Mouse (Mus musculus): Measurements from ENCODE around the gene Txnrd1. TPM values are rescaled to one million over a fixed set of nuclear protein-coding genes. Genes with fewer than 3 reads are reported as not detected.

Gene Txnrd1
- polyA plus RNA-seq, 2 experiments = 33.6 to 44.6 TPM

DNA sequence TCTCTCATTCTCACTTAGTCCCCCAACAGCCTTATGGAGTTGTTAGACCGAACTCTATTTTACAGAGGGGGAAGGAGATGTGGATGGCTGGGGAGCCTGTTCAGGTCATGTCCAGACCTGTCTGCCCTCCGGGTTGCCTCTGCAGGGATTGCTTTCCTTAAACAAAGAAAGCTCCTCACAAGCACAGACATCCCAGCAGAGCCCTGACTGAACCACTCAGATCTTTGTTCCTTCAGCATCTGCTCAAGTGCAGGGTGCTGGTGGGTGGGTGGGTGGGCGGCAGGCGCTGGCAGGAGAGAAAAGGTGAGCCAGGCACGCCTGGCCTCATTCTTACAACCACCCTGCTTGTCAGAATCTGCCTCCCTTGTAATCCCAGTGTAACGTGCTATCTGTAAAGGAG is 10.3 kb downstream of the Txnrd1 start:
- no peak overlapping the region for H3K9ac ChIP-seq (replicated peaks)
- no peaks in the 10 kb centered on the region for H3K27me3 ChIP-seq (ENCODE audit: control insufficient read depth, insufficient read depth, low read length)
- no peak overlapping the region for H3K4me3 ChIP-seq (ENCODE audit: insufficient read depth in 1 of 2, low read depth in 2 of 2, low read length in 2 of 2)
- H3K9me3 ChIP-seq (ENCODE audit: control insufficient read depth, low read length) = no peaks in the 10 kb centered on the region
- no peak overlapping the region for H3K27ac ChIP-seq
- H3K36me3 ChIP-seq (replicated peaks; ENCODE audit: control insufficient read depth, insufficient read depth, low read depth) = no peaks in the 10 kb centered on the region
- H3K4me1 ChIP-seq (replicated peaks; ENCODE audit: control insufficient read depth in 2 of 2, insufficient read depth in 2 of 2, low read length in 1 of 2) = peaks cover 0 to 4% of the 10 kb centered on the region in 2 experiments; a peak in 1 of 4 replicates
- ATAC-seq (ENCODE audit: insufficient read depth) = no peak
- DNase-seq (ENCODE audit: low read depth in 3 of 3, low spot score in 3 of 3) = no peak
- TF ChIP-seq CTCF (IDR thresholded peaks at IDR 0.05; ENCODE audit: low read depth) (no peak), EP300 (IDR thresholded peaks at IDR 0.05; ENCODE audit: low read depth) (no peak)
- H3K4me2 ChIP-seq (ENCODE audit: low read depth) = no peak overlapping the region
- 69% methylated on average over 6 of the region's 6 CpGs for WGBS (ENCODE audit: insufficient replicate concordance)

GRCm38 (mm10) chr10:82844731-82845130 is 11.0 kb downstream of the Txnrd1 start:
- 63% methylated on average over 8 of the region's 8 CpGs for WGBS (ENCODE audit: insufficient replicate concordance)
- no peaks in the 10 kb centered on the region for H3K9me3 ChIP-seq (ENCODE audit: control insufficient read depth, low read length)
- H3K9ac ChIP-seq (replicated peaks) = no peak overlapping the region
- no peaks in the 10 kb centered on the region for H3K36me3 ChIP-seq (replicated peaks; ENCODE audit: control insufficient read depth, insufficient read depth, low read depth)
- ATAC-seq (ENCODE audit: insufficient read depth) = no peak
- no peak overlapping the region for H3K27ac ChIP-seq
- H3K27me3 ChIP-seq (ENCODE audit: control insufficient read depth, insufficient read depth, low read length) = no peaks in the 10 kb centered on the region
- no peak overlapping the region for H3K4me2 ChIP-seq (ENCODE audit: low read depth)
- H3K4me1 ChIP-seq (replicated peaks; ENCODE audit: control insufficient read depth in 2 of 2, insufficient read depth in 2 of 2, low read length in 1 of 2) = peaks cover 0 to 2% of the 10 kb centered on the region in 2 experiments; a peak in 1 of 4 replicates
- no peak for TF ChIP-seq CTCF (IDR thresholded peaks at IDR 0.05; ENCODE audit: low read depth)
- TF ChIP-seq EP300 (IDR thresholded peaks at IDR 0.05; ENCODE audit: low read depth) = no peak
- no peak for DNase-seq (ENCODE audit: low read depth in 3 of 3, low spot score in 3 of 3)
- no peak overlapping the region for H3K4me3 ChIP-seq (ENCODE audit: insufficient read depth in 1 of 2, low read depth in 2 of 2, low read length in 2 of 2)

- 62% methylated on average over 9 of the region's 9 CpGs for WGBS (ENCODE audit: insufficient replicate concordance)
- no peak overlapping the region for H3K4me3 ChIP-seq (ENCODE audit: insufficient read depth in 1 of 2, low read depth in 2 of 2, low read length in 2 of 2)
- H3K4me2 ChIP-seq (ENCODE audit: low read depth) = no peak overlapping the region
- no peak overlapping the region for H3K27ac ChIP-seq
- DNase-seq (ENCODE audit: low read depth in 3 of 3, low spot score in 3 of 3) = no peak
- H3K9me3 ChIP-seq (ENCODE audit: control insufficient read depth, low read length) = no peaks in the 10 kb centered on the region
- TF ChIP-seq EP300 (IDR thresholded peaks at IDR 0.05; ENCODE audit: low read depth) = no peak
- no peak for TF ChIP-seq CTCF (IDR thresholded peaks at IDR 0.05; ENCODE audit: low read depth)
- peaks cover 0 to 2% of the 10 kb centered on the region in 2 experiments; a peak in 1 of 4 replicates for H3K4me1 ChIP-seq (replicated peaks; ENCODE audit: control insufficient read depth in 2 of 2, insufficient read depth in 2 of 2, low read length in 1 of 2)
- H3K27me3 ChIP-seq (ENCODE audit: control insufficient read depth, insufficient read depth, low read length) = no peaks in the 10 kb centered on the region
- no peak overlapping the region for H3K9ac ChIP-seq (replicated peaks)
- H3K36me3 ChIP-seq (replicated peaks; ENCODE audit: control insufficient read depth, insufficient read depth, low read depth) = no peaks in the 10 kb centered on the region
- ATAC-seq (ENCODE audit: insufficient read depth) = no peak
These were observed 14.2 kb downstream of the Txnrd1 start for GRCm38 (mm10) chr10:82847821-82848459.

DNA sequence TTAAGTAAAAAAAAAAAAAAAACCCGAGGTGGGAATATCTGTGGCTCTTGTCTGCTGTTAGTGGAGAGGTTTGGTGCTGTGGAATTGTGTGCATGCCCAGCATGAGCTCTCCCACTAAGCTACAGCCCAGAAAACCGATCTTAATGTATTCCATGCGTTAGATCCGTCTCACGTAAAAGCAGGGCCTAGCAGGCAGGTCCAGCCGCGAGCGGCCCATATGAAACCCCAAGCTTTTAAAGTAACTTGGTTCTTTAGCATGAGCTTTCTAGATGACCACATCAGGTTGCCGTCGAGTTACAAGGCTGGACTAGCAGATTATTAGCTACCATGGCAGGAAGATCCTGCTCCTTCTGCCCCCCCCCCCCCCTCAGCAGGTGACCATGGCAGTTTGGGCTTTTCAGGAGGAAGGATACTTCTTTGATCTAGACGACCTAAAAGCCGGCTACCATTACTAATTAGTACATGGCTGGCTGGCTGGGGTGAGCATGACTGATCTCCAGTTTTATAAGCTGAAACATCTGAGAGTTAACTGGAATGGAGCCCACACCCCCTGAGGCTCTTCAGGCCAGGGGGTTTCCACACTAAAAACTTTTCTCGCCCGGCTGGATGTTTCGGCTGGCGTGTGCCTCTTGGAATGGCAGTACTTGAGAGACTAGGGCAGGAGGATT is 16.1 kb downstream of the Txnrd1 start:
- Histone ChIP-seq H3K36me3 (replicated peaks; ENCODE audit: control insufficient read depth, insufficient read depth, low read depth) (no peaks in the 10 kb centered on the region), H3K9ac (replicated peaks) (no peak overlapping the region), H3K4me2 (ENCODE audit: low read depth) (no peak overlapping the region), H3K4me3 (ENCODE audit: insufficient read depth in 1 of 2, low read depth in 2 of 2, low read length in 2 of 2) (no peak overlapping the region), H3K27ac (no peak overlapping the region), H3K9me3 (ENCODE audit: control insufficient read depth, low read length) (no peaks in the 10 kb centered on the region), H3K4me1 (replicated peaks; ENCODE audit: control insufficient read depth in 2 of 2, insufficient read depth in 2 of 2, low read length in 1 of 2) (peaks cover 0 to 2% of the 10 kb centered on the region in 2 experiments; a peak in 1 of 4 replicates), H3K27me3 (ENCODE audit: control insufficient read depth, insufficient read depth, low read length) (no peaks in the 10 kb centered on the region)
- WGBS (ENCODE audit: insufficient replicate concordance) = 67% methylated on average over 16 of the region's 16 CpGs
- TF ChIP-seq EP300 (IDR thresholded peaks at IDR 0.05; ENCODE audit: low read depth) = no peak
- TF ChIP-seq CTCF (IDR thresholded peaks at IDR 0.05; ENCODE audit: low read depth) = no peak
- no peak for DNase-seq (ENCODE audit: low read depth in 3 of 3, low spot score in 3 of 3)
- no peak for ATAC-seq (ENCODE audit: insufficient read depth)

- Histone ChIP-seq H3K27ac (no peak overlapping the region), H3K9ac (replicated peaks) (no peak overlapping the region), H3K4me2 (ENCODE audit: low read depth) (no peak overlapping the region), H3K4me3 (ENCODE audit: insufficient read depth in 1 of 2, low read depth in 2 of 2, low read length in 2 of 2) (no peak overlapping the region), H3K36me3 (replicated peaks; ENCODE audit: control insufficient read depth, insufficient read depth, low read depth) (no peaks in the 10 kb centered on the region), H3K4me1 (replicated peaks; ENCODE audit: control insufficient read depth in 2 of 2, insufficient read depth in 2 of 2, low read length in 1 of 2) (peaks cover 0 to 2% of the 10 kb centered on the region in 2 experiments; a peak in 1 of 4 replicates), H3K27me3 (ENCODE audit: control insufficient read depth, insufficient read depth, low read length) (no peaks in the 10 kb centered on the region), H3K9me3 (ENCODE audit: control insufficient read depth, low read length) (no peaks in the 10 kb centered on the region)
- no peak for TF ChIP-seq EP300 (IDR thresholded peaks at IDR 0.05; ENCODE audit: low read depth)
- TF ChIP-seq CTCF (IDR thresholded peaks at IDR 0.05; ENCODE audit: low read depth) = no peak
- ATAC-seq (ENCODE audit: insufficient read depth) = no peak
- no peak for DNase-seq (ENCODE audit: low read depth in 3 of 3, low spot score in 3 of 3)
- WGBS (ENCODE audit: insufficient replicate concordance) = 63% methylated on average over 5 of the region's 5 CpGs
These were observed 16.6 kb downstream of the Txnrd1 start for GRCm38 (mm10) chr10:82850354-82850752.

Measured in liver, embryonic 14.5 days (tissue).